Mouse (Mus musculus) gonadal fat pad, adult 2 months (tissue): ENCODE measurements around the gene Prkacb. TPM values are rescaled to one million over a fixed set of nuclear protein-coding genes. Genes with fewer than 3 reads are reported as not detected.

ENCODE experiments used
- polyA plus RNA-seq: library from polyadenylated mRNA; depleted of rRNA; stranded (reverse); fragments of >200 nt; gene quantifications from 2 replicates; pipeline ENCODE4 v1.2.3, GENCODE M21; 2012; rRNA removed

Prkacb gene
- polyA plus RNA-seq, 1 experiment = 33.7 TPM

Other genes with a start within 250 kb of the Prkacb start
- gene Uox, start 242.6 kb downstream of the Prkacb start, polyA plus RNA-seq = 1.5 and 3.8 TPM in 2 replicates
- 0.90 and 1.5 TPM in 2 replicates for gene Dnase2b, start 197.4 kb downstream of the Prkacb start, polyA plus RNA-seq
- gene 4930503B20Rik, start 161.7 kb downstream of the Prkacb start, polyA plus RNA-seq = 0.76 and 1.8 TPM in 2 replicates
- gene Samd13, start 127.4 kb downstream of the Prkacb start, polyA plus RNA-seq = 2.3 and 2.5 TPM in 2 replicates
- gene Ttll7, start 39.4 kb upstream of the Prkacb start, polyA plus RNA-seq = 1.2 and 1.3 TPM in 2 replicates